In genomic region chr11:89472871-89473270, GRCm38 (mm10) we compare ENCODE assay signal across 35 mouse cellular contexts.
"Had no signal": no experiment of that assay in that cellular context is flagged by ENCODE, and none has a peak within 500 bp of the region (broad histone marks: within the 10 kb centered on the region; RNA-seq: fewer than 3 reads in every experiment).

No protein-coding gene starts in this region.

- H3K9ac ChIP-seq: heart, embryonic 12.5 days; heart, embryonic 13.5 days; heart, embryonic 15.5 days; hindbrain, embryonic 12.5 days; hindbrain, embryonic 13.5 days; hindbrain, embryonic 14.5 days; hindbrain, embryonic 15.5 days; intestine, embryonic 15.5 days; kidney, embryonic 15.5 days had no signal

- H3K9me3 ChIP-seq: heart, embryonic 12.5 days; heart, embryonic 13.5 days; heart, embryonic 15.5 days; hindbrain, embryonic 10.5 days; hindbrain, embryonic 12.5 days; hindbrain, embryonic 13.5 days; hindbrain, embryonic 15.5 days; intestine, embryonic 15.5 days; kidney, embryonic 15.5 days had no signal

- H3K27ac ChIP-seq: heart, embryonic 13.5 days; heart, embryonic 15.5 days; hindbrain, embryonic 10.5 days; hindbrain, embryonic 12.5 days; hindbrain, embryonic 13.5 days; hindbrain, embryonic 14.5 days; hindbrain, embryonic 15.5 days; hindbrain, postnatal 0 days; intestine, embryonic 15.5 days; kidney, embryonic 15.5 days; kidney, postnatal 0 days; layer of hippocampus, adult 2 months; left cerebral cortex, adult 2 months had no signal

- DNase-seq: heart, postnatal 10 days; heart, postnatal 14 days; heart, postnatal 36 days; heart, postnatal 4 days; kidney, adult 11 months; kidney, adult 18-20 months; kidney, adult 2 months; kidney, adult 8-10 months; kidney, adult 9 months; kidney, postnatal 10 days; kidney, postnatal 14 days; kidney, postnatal 25 days; kidney, postnatal 36 days; kidney, postnatal 4 days; layer of hippocampus, adult 9-11 months; layer of hippocampus, postnatal 36 days had no signal

- H3K4me2 ChIP-seq: heart, embryonic 11.5 days; heart, embryonic 12.5 days; heart, embryonic 13.5 days; heart, embryonic 15.5 days; hindbrain, embryonic 12.5 days; hindbrain, embryonic 13.5 days; hindbrain, embryonic 14.5 days; hindbrain, embryonic 15.5 days; intestine, embryonic 15.5 days; kidney, embryonic 15.5 days had no signal

- ATAC-seq: hindbrain, embryonic 16.5 days; hindbrain, postnatal 0 days; inflammation-experienced regulatory T-cells, adult 6 months; intestine, embryonic 15.5 days; intestine, embryonic 16.5 days; intestine, postnatal 0 days had no signal

- H3K27me3 ChIP-seq: heart, embryonic 12.5 days; heart, embryonic 13.5 days; heart, embryonic 15.5 days; hindbrain, embryonic 12.5 days; hindbrain, embryonic 13.5 days; hindbrain, embryonic 15.5 days; intestine, embryonic 15.5 days; kidney, embryonic 15.5 days had no signal

- H3K4me1 ChIP-seq: heart, embryonic 12.5 days; heart, embryonic 13.5 days; heart, embryonic 15.5 days; hindbrain, embryonic 10.5 days; hindbrain, embryonic 12.5 days; hindbrain, embryonic 13.5 days; hindbrain, embryonic 15.5 days; intestine, embryonic 15.5 days; kidney, embryonic 15.5 days had no signal

- H3K4me3 ChIP-seq: heart, embryonic 12.5 days; heart, embryonic 13.5 days; heart, embryonic 15.5 days; hindbrain, embryonic 10.5 days; hindbrain, embryonic 12.5 days; hindbrain, embryonic 13.5 days; hindbrain, embryonic 15.5 days; intestine, embryonic 15.5 days; kidney, embryonic 15.5 days; layer of hippocampus, adult 2 months; left cerebral cortex, adult 2 months had no signal

- H3K36me3 ChIP-seq: heart, embryonic 12.5 days; heart, embryonic 13.5 days; heart, embryonic 15.5 days; hindbrain, embryonic 10.5 days; hindbrain, embryonic 12.5 days; hindbrain, embryonic 13.5 days; hindbrain, embryonic 15.5 days; intestine, embryonic 15.5 days; kidney, embryonic 15.5 days had no signal
